Mouse (Mus musculus) CH12.LX (cell line): ENCODE results near the gene Hrh2. TPM values are rescaled to one million over a fixed set of nuclear protein-coding genes. Genes with fewer than 3 reads are reported as not detected.

ENCODE experiments used
- DNase-seq: peaks from one replicate; pipeline ENCODE4 v3.0.0-alpha.2; 2013; ENCODE audit errors: extremely low read depth
- H3K27ac ChIP-seq: 2 replicates; pipeline ENCODE4 v1.5.1; 2012; ENCODE audit warnings: low read depth, mild to moderate bottlenecking, control low read depth, moderate library complexity; ENCODE audit not compliant: insufficient read depth
- H3K27me3 ChIP-seq: replicated peaks from 2 replicates; pipeline ENCODE3; 2012; ENCODE audit warnings: inconsistent platforms
- H3K36me3 ChIP-seq, 2 experiments: replicated peaks in 1 of 2; 2 replicates each; pipeline versions ENCODE3 to v1.6.1; 2012; ENCODE audit warnings: inconsistent platforms in 1 of 2, low read length in 1 of 2, mild to moderate bottlenecking in 1 of 2, mixed read lengths in 1 of 2, moderate library complexity in 1 of 2; ENCODE audit not compliant: control insufficient read depth in 1 of 2, insufficient read depth in 1 of 2
- H3K4me1 ChIP-seq, 2 experiments: 2 replicates each; pipeline ENCODE4 v1.6.1; 2012; ENCODE audit warnings: inconsistent platforms in 1 of 2, moderate library complexity in 1 of 2; ENCODE audit not compliant: insufficient read depth in 2 of 2, control insufficient read depth in 1 of 2
- H3K4me2 ChIP-seq: 2 replicates; pipeline ENCODE4 v1.6.1; 2012; ENCODE audit warnings: low read depth, mild to moderate bottlenecking, control low read depth; ENCODE audit not compliant: poor library complexity, insufficient read depth, severe bottlenecking
- H3K4me3 ChIP-seq, 3 experiments: fragments of 150-350 bp in 1 of 3; sonication (generic) in 1 of 3; replicated peaks in 1 of 3; 2 replicates each; pipeline versions ENCODE3 to v1.5.1; 2011 to 2012; ENCODE audit warnings: low read depth in 2 of 3, low read length in 2 of 3, mild to moderate bottlenecking in 2 of 3, moderate library complexity in 2 of 3, control low read depth in 1 of 3, improper control_type of control experiment in 1 of 3, inconsistent platforms in 1 of 3, mixed read lengths in 1 of 3; ENCODE audit not compliant: poor library complexity in 1 of 3
- H3K79me2 ChIP-seq: replicated peaks from 2 replicates; pipeline ENCODE4 v1.6.1; 2012; ENCODE audit warnings: mild to moderate bottlenecking, moderate library complexity; ENCODE audit not compliant: control insufficient read depth, poor library complexity, insufficient read depth, severe bottlenecking; ENCODE audit errors: extremely low read depth
- H3K9ac ChIP-seq: 2 replicates; pipeline ENCODE4 v1.6.1; 2012; ENCODE audit warnings: low read depth, mild to moderate bottlenecking, control low read depth, moderate library complexity; ENCODE audit not compliant: insufficient read depth
- H3K9me3 ChIP-seq: replicated peaks from 2 replicates; pipeline ENCODE3; 2012; ENCODE audit warnings: low read length, inconsistent platforms, mixed read lengths
- BHLHE40 ChIP-seq: IDR thresholded peaks from 2 replicates; pipeline ENCODE4 v1.6.1; 2011; ENCODE audit warnings: mild to moderate bottlenecking, low read depth, low read length, improper control_type of control experiment
- CHD1 ChIP-seq: IDR thresholded peaks from 2 replicates; pipeline ENCODE4 v1.6.1; 2012; ENCODE audit warnings: low read depth, low read length, improper control_type of control experiment, inconsistent platforms
- CTCF ChIP-seq, 2 experiments: IDR thresholded peaks in 1 of 2; conservative IDR thresholded peaks in 1 of 2; 2 replicates each; pipeline ENCODE4 v1.5.1; 2011 to 2012; ENCODE audit warnings: low read depth in 2 of 2, low read length in 2 of 2, improper control_type of control experiment in 1 of 2, inconsistent platforms in 1 of 2, mild to moderate bottlenecking in 1 of 2, moderate library complexity in 1 of 2
- E2F4 ChIP-seq: IDR thresholded peaks from 2 replicates; pipeline ENCODE4 v1.6.1; 2011; ENCODE audit warnings: low read depth, low read length, improper control_type of control experiment; ENCODE audit not compliant: insufficient replicate concordance
- ELF1 ChIP-seq: IDR thresholded peaks from 2 replicates; pipeline ENCODE4 v1.6.1; 2014; ENCODE audit warnings: low read depth, mild to moderate bottlenecking, inconsistent platforms, low read length, improper control_type of control experiment
- EP300 ChIP-seq: IDR thresholded peaks from 2 replicates; pipeline ENCODE4 v1.6.1; 2011; ENCODE audit warnings: low read length, improper control_type of control experiment
- GABPA ChIP-seq: IDR thresholded peaks from 2 replicates; pipeline ENCODE4 v1.6.1; 2012; ENCODE audit warnings: low read depth, low read length, improper control_type of control experiment, inconsistent platforms; ENCODE audit not compliant: insufficient replicate concordance
- HCFC1 ChIP-seq: IDR thresholded peaks from 2 replicates; pipeline ENCODE4 v1.6.1; 2012; ENCODE audit warnings: low read depth, mild to moderate bottlenecking, inconsistent platforms, low read length, improper control_type of control experiment
- JUN ChIP-seq: IDR thresholded peaks from 2 replicates; pipeline ENCODE4 v1.6.1; 2011; ENCODE audit warnings: low read depth, mild to moderate bottlenecking, low read length, improper control_type of control experiment, moderate library complexity; ENCODE audit not compliant: insufficient read depth
- KAT2A ChIP-seq: IDR thresholded peaks from 2 replicates; pipeline ENCODE4 v1.6.1; 2012; ENCODE audit warnings: low read length, improper control_type of control experiment, inconsistent platforms; ENCODE audit not compliant: insufficient replicate concordance
- MEF2A ChIP-seq: IDR thresholded peaks from 2 replicates; pipeline ENCODE4 v1.6.1; 2014; ENCODE audit warnings: low read depth, mild to moderate bottlenecking, inconsistent platforms, low read length, improper control_type of control experiment, borderline replicate concordance
- NELFE ChIP-seq: IDR thresholded peaks from 2 replicates; pipeline ENCODE4 v1.6.1; 2011; ENCODE audit warnings: low read depth, low read length, improper control_type of control experiment
- POLR2AphosphoS2 ChIP-seq: IDR thresholded peaks from 2 replicates; pipeline ENCODE4 v1.6.1; 2011; ENCODE audit warnings: low read depth, low read length, improper control_type of control experiment
- RCOR1 ChIP-seq: conservative IDR thresholded peaks from 2 replicates; pipeline ENCODE4 v1.6.1; 2012; ENCODE audit warnings: low read depth, mild to moderate bottlenecking, inconsistent platforms, low read length, improper control_type of control experiment
- SIN3A ChIP-seq: IDR thresholded peaks from 2 replicates; pipeline ENCODE4 v1.6.1; 2012; ENCODE audit warnings: low read length, improper control_type of control experiment, inconsistent platforms
- TCF12 ChIP-seq: IDR thresholded peaks from 2 replicates; pipeline ENCODE4 v1.6.1; 2014; ENCODE audit warnings: low read depth, mild to moderate bottlenecking, inconsistent platforms, low read length, improper control_type of control experiment
- UBTF ChIP-seq: IDR thresholded peaks from 2 replicates; pipeline ENCODE4 v1.6.1; 2012; ENCODE audit warnings: low read depth, mild to moderate bottlenecking, inconsistent platforms, low read length, improper control_type of control experiment, moderate library complexity
- ZC3H11A ChIP-seq: IDR thresholded peaks from 2 replicates; pipeline ENCODE4 v1.6.1; 2012; ENCODE audit warnings: low read depth, mild to moderate bottlenecking, inconsistent platforms, low read length, improper control_type of control experiment
- ZMIZ1 ChIP-seq: IDR thresholded peaks from 2 replicates; pipeline ENCODE4 v1.6.1; 2012; ENCODE audit warnings: low read depth, mild to moderate bottlenecking, inconsistent platforms, low read length, improper control_type of control experiment
- ZNF384 ChIP-seq: IDR thresholded peaks from 2 replicates; pipeline ENCODE4 v1.6.1; 2012; ENCODE audit warnings: low read depth, low read length, improper control_type of control experiment, inconsistent platforms
- dilution Hi-C: fragments of 300-500 bp; cut with MboI; formaldehyde crosslinking; loops from 2 replicates; pipeline ENCODE4 v1.14.3; 2020; ENCODE audit warnings: low sequenced_read_pairs; ENCODE audit not compliant: extremely low pct_unique_long_range_greater_than_20kb, extremely low pct_ligation_motif_present
- in situ Hi-C: fragments of 300-500 bp; cut with MboI; formaldehyde crosslinking; loops from 3 replicates; pipeline ENCODE4 v1.14.3; 2019; ENCODE audit warnings: low sequenced_read_pairs, low pct_ligation_motif_present, low pct_unique_long_range_greater_than_20kb, mixed read lengths
- polyA plus RNA-seq: library from polyadenylated mRNA; unstranded; fragments of >175 nt; gene quantifications from 2 replicates; pipeline ENCODE4 v1.2.1, GENCODE M21; 2012; ENCODE audit warnings: low read depth; ENCODE audit not compliant: insufficient read length
- total RNA-seq, 2 experiments: library from RNA; depleted of rRNA; stranded (reverse); fragments of 300-350 nt in 1 of 2; fragments of >200 nt in 1 of 2; gene quantifications; 2 replicates each; pipeline ENCODE4 v1.2.3; 2012 to 2014

The Hrh2 gene
- total and polyA plus RNA-seq, 3 experiments, result 0.04 to 0.30 TPM; not detected in 1

DNA sequence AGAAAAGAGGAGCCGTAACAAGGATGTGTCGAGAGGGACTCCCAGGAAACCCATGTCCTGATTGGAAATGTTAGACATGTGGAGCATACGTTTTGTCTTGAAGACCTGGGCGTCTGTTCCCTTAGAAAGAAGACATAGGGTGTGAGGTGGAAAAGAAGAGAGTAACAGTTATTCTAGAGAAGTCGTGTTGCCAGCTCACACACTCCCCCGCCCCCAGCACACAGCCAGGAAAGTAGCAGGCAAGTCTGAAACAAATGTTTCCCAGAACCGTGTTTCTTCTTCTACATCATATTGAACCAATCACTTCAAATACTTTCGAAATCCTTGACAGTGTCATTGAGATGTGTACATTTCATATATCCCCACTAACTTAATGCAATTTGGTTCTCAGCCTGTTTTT, 28.6 kb upstream of the Hrh2 start:
- dilution Hi-C loops, result no loop called here
- TF ChIP-seq JUN, result no peak
- TF ChIP-seq MEF2A, result no peak
- no peak for TF ChIP-seq EP300
- no peak for TF ChIP-seq ZMIZ1
- no peak for TF ChIP-seq KAT2A
- no peak for TF ChIP-seq UBTF
- TF ChIP-seq CHD1, result no peak
- TF ChIP-seq SIN3A, result no peak
- TF ChIP-seq BHLHE40, result no peak
- no peak for TF ChIP-seq RCOR1
- no peak for TF ChIP-seq ELF1
- no peak for TF ChIP-seq ZC3H11A
- no peak for TF ChIP-seq TCF12
- TF ChIP-seq NELFE, result no peak
- TF ChIP-seq GABPA, result no peak
- TF ChIP-seq E2F4, result no peak
- no peak for TF ChIP-seq CTCF (conservative IDR thresholded peaks at IDR 0.05 in 1 of 2, IDR thresholded peaks at IDR 0.05 in 1 of 2; ENCODE audit: low read depth in 2 of 2, low read length in 2 of 2)
- TF ChIP-seq POLR2AphosphoS2, result no peak
- TF ChIP-seq ZNF384, result no peak
- no peak for TF ChIP-seq HCFC1
- no peak overlapping the region for H3K9ac ChIP-seq
- in situ Hi-C loops, result no loop called here
- H3K27ac ChIP-seq, result no peak overlapping the region
- no peak overlapping the region for H3K4me3 ChIP-seq
- no peaks in the 10 kb centered on the region for H3K9me3 ChIP-seq
- no peak overlapping the region for H3K4me2 ChIP-seq
- H3K36me3 ChIP-seq, result no peaks in the 10 kb centered on the region
- peaks cover 0 to 2% of the 10 kb centered on the region in 2 experiments; a peak in 1 of 4 replicates for H3K4me1 ChIP-seq
- no peak for DNase-seq
- H3K27me3 ChIP-seq, result peaks cover 5% of the 10 kb centered on the region
- H3K79me2 ChIP-seq, result no peaks in the 10 kb centered on the region

DNA sequence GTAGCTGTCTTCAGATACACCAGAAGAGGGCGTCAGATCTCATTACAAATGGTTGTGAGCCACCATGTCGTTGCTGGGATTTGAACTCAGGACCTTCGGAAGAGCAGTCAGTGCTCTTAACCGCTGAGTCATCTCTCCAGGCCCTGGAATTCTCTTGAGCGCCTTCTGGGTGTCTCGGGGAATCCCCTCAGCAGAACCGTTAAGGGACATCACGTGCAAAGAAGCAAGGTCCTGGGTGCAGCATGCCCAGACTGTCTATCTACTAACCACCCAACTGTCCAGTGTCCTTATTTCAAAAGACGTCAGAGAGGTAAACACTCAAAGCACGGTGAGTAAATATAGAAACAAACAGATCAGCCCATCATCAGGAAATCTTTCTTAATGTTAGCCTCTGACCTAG, 27.5 kb upstream of the Hrh2 start:
- no peak for DNase-seq
- no peak overlapping the region for H3K27ac ChIP-seq
- H3K36me3 ChIP-seq, result no peaks in the 10 kb centered on the region
- H3K9ac ChIP-seq, result no peak overlapping the region
- H3K27me3 ChIP-seq, result peaks cover 5% of the 10 kb centered on the region
- no peaks in the 10 kb centered on the region for H3K9me3 ChIP-seq
- peaks cover 0 to 2% of the 10 kb centered on the region in 2 experiments; a peak in 1 of 4 replicates for H3K4me1 ChIP-seq
- H3K4me3 ChIP-seq, result no peak overlapping the region
- TF ChIP-seq BHLHE40, result peak; percentile 72
- TF ChIP-seq UBTF, result no peak
- no peaks in the 10 kb centered on the region for H3K79me2 ChIP-seq
- in situ Hi-C loops, result no loop called here
- dilution Hi-C loops, result no loop called here
- no peak overlapping the region for H3K4me2 ChIP-seq
